Mouse (Mus musculus) heart, embryonic 15.5 days (tissue): Measurements from ENCODE around the gene Rnf7. TPM values are rescaled to one million over a fixed set of nuclear protein-coding genes. Genes with fewer than 3 reads are reported as not detected.
"Not testable (repeated sequence)": the region's sequence is repeated elsewhere in the genome, so short reads cannot be mapped to it uniquely, and the experiment has no call there.

ENCODE experiments used
- ATAC-seq: fragments of 200-750 bp; cut with Nextera tagmentation; replicated peaks from 2 replicates; pipeline ENCODE4 v1.8.0; 2017; ENCODE audit warnings: low read depth, moderate TSS enrichment; ENCODE audit not compliant: insufficient number of reproducible peaks, insufficient read depth, low FRiP score
- H3K27ac ChIP-seq: fragments of 300-500 bp; sonication (generic); 2 replicates; pipeline ENCODE4 v1.5.1; 2015; ENCODE audit warnings: mild to moderate bottlenecking, inconsistent platforms
- H3K27me3 ChIP-seq: fragments of 300-500 bp; sonication (generic); 2 replicates; pipeline ENCODE4 v1.6.1; 2015; ENCODE audit warnings: inconsistent platforms
- H3K36me3 ChIP-seq: fragments of 300-500 bp; sonication (generic); 2 replicates; pipeline ENCODE4 v1.6.1; 2015; ENCODE audit warnings: mild to moderate bottlenecking, inconsistent platforms
- H3K4me1 ChIP-seq: fragments of 300-500 bp; sonication (generic); replicated peaks from 2 replicates; pipeline ENCODE4 v1.6.1; 2015; ENCODE audit warnings: inconsistent platforms
- H3K4me2 ChIP-seq: fragments of 300-500 bp; sonication (generic); 2 replicates; pipeline ENCODE4 v1.6.1; 2015; ENCODE audit warnings: inconsistent platforms, mild to moderate bottlenecking, moderate library complexity
- H3K4me3 ChIP-seq: fragments of 300-500 bp; sonication (generic); 2 replicates; pipeline ENCODE4 v1.5.1; 2015; ENCODE audit warnings: mild to moderate bottlenecking, inconsistent platforms
- H3K9ac ChIP-seq: fragments of 300-500 bp; sonication (generic); 2 replicates; pipeline ENCODE4 v1.6.1; 2015; ENCODE audit warnings: mild to moderate bottlenecking, inconsistent platforms
- H3K9me3 ChIP-seq: fragments of 300-500 bp; sonication (generic); replicated peaks from 2 replicates; pipeline ENCODE4 v1.6.1; 2016; ENCODE audit warnings: inconsistent platforms
- WGBS: fragments of 180-500 bp; shearing (Covaris S2); methylation state at CpG from one replicate; pipeline ENCODE4 v1.1.7; 2015; ENCODE audit warnings: mixed read lengths; 5-methylcytosine and 5-hydroxymethylcytosine counted together
- polyA plus RNA-seq: library from polyadenylated mRNA; unstranded; fragments of >200 nt; fragmentation: Nextera tagmentation; extraction: Ambion mirVana; gene quantifications from 2 replicates; pipeline ENCODE4 v1.2.1, GENCODE M21; 2015

Gene Rnf7
- polyA plus RNA-seq, 1 experiment from 2014 or later = 186 TPM

- Histone ChIP-seq H3K4me3 (no peak overlapping the region), H3K36me3 (no peaks in the 10 kb centered on the region), H3K4me1 (no peaks in the 10 kb centered on the region), H3K9ac (no peak overlapping the region), H3K27ac (no peak overlapping the region), H3K9me3 (no peaks in the 10 kb centered on the region), H3K4me2 (no peak overlapping the region), H3K27me3 (no peaks in the 10 kb centered on the region)
- ATAC-seq = no peak
- WGBS = 75% methylated on average over 17 of the region's 17 CpGs
Observed at GRCm38 (mm10) chr9:96504116-96504895, 25.8 kb upstream of the Rnf7 start.

- H3K4me2 ChIP-seq = no peak overlapping the region
- ATAC-seq = no peak
Observed at GRCm38 (mm10) chr9:96502856-96503610, 24.6 kb upstream of the Rnf7 start.

DNA sequence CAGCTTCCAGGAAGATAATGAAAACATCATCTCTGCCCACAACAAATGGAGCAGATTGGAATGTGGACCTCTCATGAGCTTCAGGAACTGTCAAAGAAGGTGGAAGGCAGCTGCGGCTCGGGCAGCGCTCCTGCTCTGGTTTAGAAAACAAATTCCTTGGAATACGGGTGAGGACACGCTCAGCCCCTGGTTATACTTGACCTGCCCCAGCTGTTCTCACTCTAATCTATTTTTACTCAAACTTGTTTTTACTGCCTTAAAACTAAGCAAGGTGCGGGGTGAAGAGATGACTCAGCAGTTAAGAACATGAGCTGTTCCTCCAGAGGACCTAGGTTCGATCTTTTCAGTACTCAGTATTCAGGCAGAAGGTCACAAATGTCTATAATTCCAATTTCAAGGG lies 22.7 kb upstream of the Rnf7 start:
- H3K4me3 ChIP-seq = no peak overlapping the region
- no peak overlapping the region for H3K9ac ChIP-seq
- no peak overlapping the region for H3K27ac ChIP-seq
- H3K4me2 ChIP-seq = no peak overlapping the region
- H3K27me3 ChIP-seq = no peaks in the 10 kb centered on the region
- no peaks in the 10 kb centered on the region for H3K4me1 ChIP-seq
- H3K36me3 ChIP-seq = no peaks in the 10 kb centered on the region
- H3K9me3 ChIP-seq = no peaks in the 10 kb centered on the region
- ATAC-seq = no peak
- 55% methylated on average over 7 of the region's 7 CpGs for WGBS

More at GRCm38 (mm10) chr9:96502856-96503610, 24.6 kb upstream of the Rnf7 start:
- no peaks in the 10 kb centered on the region for H3K36me3 ChIP-seq
- no peak overlapping the region for H3K4me3 ChIP-seq
- WGBS = 70% methylated on average over 6 of the region's 6 CpGs
- H3K27ac ChIP-seq = no peak overlapping the region
- no peaks in the 10 kb centered on the region for H3K4me1 ChIP-seq
- no peak overlapping the region for H3K9ac ChIP-seq
- no peaks in the 10 kb centered on the region for H3K9me3 ChIP-seq
- H3K27me3 ChIP-seq = no peaks in the 10 kb centered on the region

GRCm38 (mm10) chr9:96493212-96493611 lies 14.7 kb upstream of the Rnf7 start:
- H3K4me3 ChIP-seq = no peak overlapping the region
- no peaks in the 10 kb centered on the region for H3K9me3 ChIP-seq
- H3K27me3 ChIP-seq = no peaks in the 10 kb centered on the region
- no peak overlapping the region for H3K27ac ChIP-seq
- no peak overlapping the region for H3K4me2 ChIP-seq
- H3K4me1 ChIP-seq = no peaks in the 10 kb centered on the region
- WGBS = 27% methylated on average over 3 of the region's 3 CpGs
- no peaks in the 10 kb centered on the region for H3K36me3 ChIP-seq
- no peak overlapping the region for H3K9ac ChIP-seq
- ATAC-seq = no peak

- 38% methylated on average over 12 of the region's 12 CpGs for WGBS
- H3K27ac ChIP-seq = no peak overlapping the region
- H3K4me1 ChIP-seq = no peaks in the 10 kb centered on the region
- H3K4me3 ChIP-seq = no peak overlapping the region
- ATAC-seq = no peak
- H3K27me3 ChIP-seq = no peaks in the 10 kb centered on the region
- H3K4me2 ChIP-seq = peak overlapping the region; percentile 14; the same call in 1 of the 2 replicates
- H3K9ac ChIP-seq = no peak overlapping the region
- H3K36me3 ChIP-seq = no peaks in the 10 kb centered on the region
- no peaks in the 10 kb centered on the region for H3K9me3 ChIP-seq
Observed at GRCm38 (mm10) chr9:96491810-96492209, 13.3 kb upstream of the Rnf7 start.

DNA sequence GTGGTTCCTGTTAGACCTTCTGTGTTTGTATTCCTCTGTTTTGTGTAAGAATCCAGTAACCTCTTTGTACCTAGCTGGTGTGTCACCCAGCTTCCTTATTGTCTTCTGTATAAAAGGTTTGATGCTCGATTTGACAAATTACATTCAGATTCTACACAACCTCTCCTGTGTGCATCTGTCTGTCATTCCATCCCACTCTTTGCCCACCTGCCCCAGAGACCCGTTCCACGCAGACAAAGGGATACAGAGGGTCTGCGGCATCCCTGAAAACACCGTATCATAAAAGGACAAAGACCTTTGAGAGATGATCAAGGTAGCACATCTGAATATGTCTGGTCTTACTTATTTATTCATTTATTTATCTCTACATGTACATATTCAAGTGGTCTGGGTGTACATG lies 9.4 kb upstream of the Rnf7 start:
- not testable (repeated sequence) for H3K27me3 ChIP-seq, H3K27ac ChIP-seq, H3K4me2 ChIP-seq, H3K9ac ChIP-seq, H3K9me3 ChIP-seq, H3K4me1 ChIP-seq, ATAC-seq, H3K36me3 ChIP-seq, H3K4me3 ChIP-seq
- 87% methylated on average over 5 of the region's 5 CpGs for WGBS

GRCm38 (mm10) chr9:96483648-96484047 lies 5.2 kb upstream of the Rnf7 start:
- no peak for ATAC-seq
- WGBS = 63% methylated on average over 2 of the region's 2 CpGs
- Histone ChIP-seq H3K4me1 (no peaks in the 10 kb centered on the region), H3K4me3 (no peak overlapping the region), H3K27ac (no peak overlapping the region), H3K9ac (no peak overlapping the region), H3K4me2 (no peak overlapping the region), H3K36me3 (no peaks in the 10 kb centered on the region), H3K9me3 (no peaks in the 10 kb centered on the region), H3K27me3 (no peaks in the 10 kb centered on the region)

- H3K9ac ChIP-seq = no peak overlapping the region
- no peaks in the 10 kb centered on the region for H3K36me3 ChIP-seq
- WGBS = 43% methylated on average over 3 of the region's 3 CpGs
- no peaks in the 10 kb centered on the region for H3K27me3 ChIP-seq
- no peaks in the 10 kb centered on the region for H3K9me3 ChIP-seq
- ATAC-seq = no peak
- no peak overlapping the region for H3K4me2 ChIP-seq
- H3K4me3 ChIP-seq = no peak overlapping the region
- no peaks in the 10 kb centered on the region for H3K4me1 ChIP-seq
- no peak overlapping the region for H3K27ac ChIP-seq
Observed at GRCm38 (mm10) chr9:96483028-96483427, 4.6 kb upstream of the Rnf7 start.

- Histone ChIP-seq H3K27ac (no peak overlapping the region), H3K4me1 (peaks cover 13% of the 10 kb centered on the region), H3K27me3 (no peaks in the 10 kb centered on the region), H3K9ac (no peak overlapping the region), H3K36me3 (peaks cover 35% of the 10 kb centered on the region), H3K9me3 (no peaks in the 10 kb centered on the region), H3K4me3 (no peak overlapping the region), H3K4me2 (no peak overlapping the region)
- ATAC-seq = no peak
- 84% methylated on average over 3 of the region's 3 CpGs for WGBS
Observed at GRCm38 (mm10) chr9:96472356-96472755, 6.1 kb downstream of the Rnf7 start.

DNA sequence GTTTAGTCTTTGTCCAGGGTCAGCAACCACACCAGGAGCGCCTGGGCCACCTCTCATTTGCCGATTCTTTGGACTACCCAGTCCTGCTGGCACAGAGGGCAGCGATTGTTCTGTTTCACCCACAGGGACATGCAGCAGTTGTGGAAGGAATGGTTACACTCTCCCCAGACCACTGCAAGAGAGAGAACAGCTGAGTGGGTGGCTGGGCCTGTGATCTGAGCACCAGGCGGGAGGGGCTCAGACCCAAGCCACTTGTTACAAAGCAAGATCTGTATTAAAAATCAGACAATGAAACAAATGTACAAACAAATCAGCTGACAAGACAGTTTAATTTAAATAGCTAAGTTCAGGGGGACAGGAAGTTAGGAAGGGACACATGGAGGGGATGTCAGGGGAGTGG lies 6.8 kb downstream of the Rnf7 start:
- not testable (repeated sequence) for H3K4me1 ChIP-seq, H3K9ac ChIP-seq, H3K4me3 ChIP-seq, H3K27me3 ChIP-seq, ATAC-seq, H3K9me3 ChIP-seq, H3K4me2 ChIP-seq, H3K27ac ChIP-seq
- 90% methylated on average over 4 of the region's 4 CpGs for WGBS
- H3K36me3 ChIP-seq = peaks cover 40% of the 10 kb centered on the region

DNA sequence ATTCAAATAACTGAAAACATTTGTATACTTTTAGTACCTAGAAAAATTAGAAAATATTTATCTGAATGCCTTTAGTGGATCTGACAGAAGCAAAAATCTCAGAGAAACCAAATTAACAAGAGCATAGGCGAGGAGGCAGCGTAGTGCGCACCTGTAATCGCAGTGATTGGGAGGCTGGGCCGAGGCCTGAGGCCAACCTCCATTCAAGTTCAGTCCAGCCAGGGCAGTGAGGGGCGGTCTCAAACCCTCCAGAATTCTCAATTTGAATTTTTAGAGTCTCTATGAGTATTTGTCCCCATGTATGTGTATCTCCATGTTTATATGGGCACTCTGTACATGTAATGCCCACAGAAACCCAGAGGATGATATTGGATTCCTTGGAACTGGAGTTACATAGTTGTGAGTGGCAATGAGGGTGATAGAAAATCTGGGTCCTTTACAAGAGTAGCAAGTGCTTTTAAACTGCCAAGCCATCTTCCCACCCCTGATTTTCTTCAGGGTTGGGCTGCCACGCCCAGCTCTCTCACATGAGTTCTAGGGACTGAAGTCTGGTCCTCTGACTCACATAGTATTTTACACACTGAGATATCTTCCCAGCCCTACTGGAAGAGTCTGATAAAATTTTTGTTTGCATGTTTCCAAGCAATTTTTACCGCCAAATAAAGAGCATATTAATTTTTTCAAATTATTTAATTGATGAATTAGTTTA lies 8.1 kb downstream of the Rnf7 start:
- H3K36me3 ChIP-seq = peaks cover 34% of the 10 kb centered on the region
- WGBS = 93% methylated on average over 8 of the region's 8 CpGs
- no peaks in the 10 kb centered on the region for H3K27me3 ChIP-seq
- no peaks in the 10 kb centered on the region for H3K9me3 ChIP-seq
- no peak for ATAC-seq
- no peak overlapping the region for H3K9ac ChIP-seq
- H3K4me2 ChIP-seq = no peak overlapping the region
- H3K4me3 ChIP-seq = no peak overlapping the region
- H3K4me1 ChIP-seq = no peaks in the 10 kb centered on the region; the same call in 1 of the 2 replicates
- no peak overlapping the region for H3K27ac ChIP-seq
